Comparison of ENCODE assay signal across 8 mouse cellular contexts in the genomic region with DNA sequence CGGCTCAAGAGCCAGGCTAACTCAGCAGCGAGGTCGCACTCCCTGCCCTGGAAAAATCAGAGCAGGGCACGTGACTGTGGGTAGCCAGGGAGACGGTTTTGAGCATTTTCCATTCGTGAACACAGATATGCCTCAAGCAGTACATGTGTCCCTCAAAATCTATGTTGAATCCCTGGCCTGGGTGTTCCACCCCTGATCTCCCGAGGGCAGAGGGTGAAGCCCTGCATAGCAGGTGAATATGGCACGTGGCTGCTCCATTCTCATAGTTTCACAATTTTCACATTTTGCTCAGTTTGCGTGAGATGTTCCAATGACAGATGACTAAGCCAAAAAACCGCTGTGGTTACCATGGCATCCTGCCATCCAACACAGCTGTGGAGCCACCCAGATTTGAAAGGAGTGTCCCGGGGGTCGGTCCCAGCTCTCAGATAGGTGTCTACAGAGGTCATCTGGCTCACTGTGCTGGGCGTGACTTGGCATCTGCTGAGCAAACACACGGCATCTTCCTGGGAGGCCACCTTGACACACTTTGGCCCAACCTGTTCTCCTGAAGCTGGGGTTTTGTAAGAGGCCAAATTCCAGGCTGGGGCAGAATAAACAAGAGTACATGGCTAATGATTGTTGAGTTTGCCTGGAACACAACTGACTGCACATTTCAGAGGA. TPM values are rescaled to one million over a fixed set of nuclear protein-coding genes. Genes with fewer than 3 reads are reported as not detected.
DNase-seq lines count a peak whose midpoint lies in the region; ATAC-seq and TF ChIP-seq lines count a peak whose summit lies in the region.

No protein-coding gene starts in this region.

- H3K4me1 ChIP-seq in liver, embryonic 14.5 days (replicated peaks; ENCODE audit: control insufficient read depth in 2 of 2, insufficient read depth in 2 of 2, low read length in 1 of 2), result peaks cover 45 to 66% of the 10 kb centered on the region in 2 experiments
- peaks cover 7% of the 10 kb centered on the region; the same call in 1 of the 2 replicates for H3K4me1 ChIP-seq in midbrain, embryonic 14.5 days (ENCODE audit: control insufficient read depth, insufficient read depth, low read length)

- peak; percentile 48 for DNase-seq in right cerebral cortex, adult 18-20 months
- no peak for DNase-seq in right cerebral cortex, postnatal 36 days (ENCODE audit: low spot score in 2 of 2)
- peak; percentile 74 for DNase-seq in cerebellum, adult 11 months
- DNase-seq in heart, postnatal 25 days (ENCODE audit: low spot score), result peak; percentile 10
- peak in 2 of 3 experiments; percentile 50 to 73 for DNase-seq in liver, embryonic 14.5 days (ENCODE audit: low read depth in 3 of 3, low spot score in 3 of 3)
- peak; percentile 56 to 74 for DNase-seq in spleen, postnatal 10 days (ENCODE audit: low spot score in 2 of 2)
- DNase-seq in midbrain, embryonic 14.5 days, result no peak
- no peak for DNase-seq in layer of hippocampus, adult 9-10 months (ENCODE audit: low spot score)

- no peaks in the 10 kb centered on the region for H3K27me3 ChIP-seq in liver, embryonic 14.5 days (ENCODE audit: control insufficient read depth, insufficient read depth, low read length)
- H3K27me3 ChIP-seq in midbrain, embryonic 14.5 days (ENCODE audit: control insufficient read depth, insufficient read depth, low read length), result no peaks in the 10 kb centered on the region

- H3K4me2 ChIP-seq in liver, embryonic 14.5 days (ENCODE audit: low read depth), result peak overlapping the region; percentile 37
- H3K4me2 ChIP-seq in midbrain, embryonic 14.5 days (ENCODE audit: low read length), result no peak overlapping the region

- H3K36me3 ChIP-seq in liver, embryonic 14.5 days (replicated peaks; ENCODE audit: control insufficient read depth, insufficient read depth, low read depth), result no peaks in the 10 kb centered on the region
- H3K36me3 ChIP-seq in midbrain, embryonic 14.5 days (ENCODE audit: control insufficient read depth, insufficient read depth, low read length), result no peaks in the 10 kb centered on the region

- H3K9me3 ChIP-seq in liver, embryonic 14.5 days (ENCODE audit: control insufficient read depth, low read length), result no peaks in the 10 kb centered on the region
- H3K9me3 ChIP-seq in midbrain, embryonic 14.5 days (ENCODE audit: control insufficient read depth, low read length), result no peaks in the 10 kb centered on the region

- ATAC-seq in liver, embryonic 14.5 days (ENCODE audit: insufficient read depth), result peak; percentile 83
- ATAC-seq in midbrain, embryonic 14.5 days (ENCODE audit: low FRiP score, low TSS enrichment), result no peak

- intact Hi-C loops in heart, postnatal 25 days (cut with DNase I), result no loop called here

- H3K27ac ChIP-seq in liver, embryonic 14.5 days, result peak overlapping the region; percentile 76
- no peak overlapping the region for H3K27ac ChIP-seq in midbrain, embryonic 14.5 days (replicated peaks; ENCODE audit: low read depth, low read length)

- no peak overlapping the region for H3K4me3 ChIP-seq in liver, embryonic 14.5 days (ENCODE audit: insufficient read depth in 1 of 2, low read depth in 2 of 2, low read length in 2 of 2)
- no peak overlapping the region for H3K4me3 ChIP-seq in midbrain, embryonic 14.5 days (replicated peaks; ENCODE audit: low read depth, low read length)

- TF ChIP-seq EP300 in liver, embryonic 14.5 days (IDR thresholded peaks at IDR 0.05; ENCODE audit: low read depth), result no peak; the same call in 1 of the 2 replicates

- 0 out of 2 replicates have a peak overlapping the region, but pooled peaks have one; percentile 33 for H3K9ac ChIP-seq in liver, embryonic 14.5 days (replicated peaks)
- H3K9ac ChIP-seq in midbrain, embryonic 14.5 days (replicated peaks; ENCODE audit: low read length), result no peak overlapping the region

- no peak for TF ChIP-seq CTCF in liver, embryonic 14.5 days (IDR thresholded peaks at IDR 0.05; ENCODE audit: low read depth)

- WGBS in liver, embryonic 14.5 days (ENCODE audit: insufficient replicate concordance), result 54% methylated on average over 14 of the region's 14 CpGs
- 73% methylated on average over 14 of the region's 14 CpGs for WGBS in midbrain, embryonic 14.5 days

RNA-seq across cellular contexts. Expression of a gene that starts 47.4 kb away (rescaled TPM):
- 10 to 100 TPM; 80.9 to 92.0 TPM for total RNA-seq in heart, postnatal 25 days (2021)
- polyA plus RNA-seq in liver, embryonic 14.5 days (2012; rRNA removed), result 21.5 and 25.1 TPM in 2 replicates
- 28.7 and 29.4 TPM in 2 replicates for polyA plus RNA-seq in liver, embryonic 14.5 days (2014; fragmentation: Nextera tagmentation; extraction: Ambion mirVana)
- 32.2 and 34.5 TPM in 2 replicates for polyA plus RNA-seq in midbrain, embryonic 14.5 days (2014; fragmentation: Nextera tagmentation; extraction: Ambion mirVana)

Comparison
In these comparisons a context has a peak if more than half of its experiments do, and no peak if none do; other contexts are left out.
1. DNase-seq: peak in right cerebral cortex, adult 18-20 months (single experiment), cerebellum, adult 11 months (single experiment), heart, postnatal 25 days (single experiment), liver, embryonic 14.5 days (2 of 3) and spleen, postnatal 10 days (2 of 2); none in right cerebral cortex, postnatal 36 days (0 of 2), midbrain, embryonic 14.5 days (single experiment) and layer of hippocampus, adult 9-10 months (single experiment).